8 mouse cellular contexts compared by ENCODE assay signal in genomic region chr7:28824941-28825685, GRCm38 (mm10). TPM values are rescaled to one million over a fixed set of nuclear protein-coding genes. Genes with fewer than 3 reads are reported as not detected.
DNase-seq lines count a peak whose midpoint lies in the region; ATAC-seq lines count a peak whose summit lies in the region.

Gene Ech1 (plus strand): TSS chr7:28825217.

- peak; percentile 94 for DNase-seq in ES-CJ7 (ENCODE audit: low read depth, low spot score)
- peak; percentile 85 for DNase-seq in cerebellum, adult 11 months
- DNase-seq in forebrain, embryonic 14.5 days (ENCODE audit: low spot score) = peak; percentile 96
- DNase-seq in heart, postnatal 14 days = peak; percentile 90 to 93
- DNase-seq in layer of hippocampus, adult 11-12 months (ENCODE audit: low spot score) = peak; percentile 91
- DNase-seq in lung, adult 18-20 months = peak; percentile 94
- DNase-seq in testis, postnatal 14 days (ENCODE audit: low spot score) = peak; percentile 91

- H3K27me3 ChIP-seq in forebrain, embryonic 14.5 days (replicated peaks; ENCODE audit: control insufficient read depth, insufficient read depth, low read length) = no peaks in the 10 kb centered on the region
- no peaks in the 10 kb centered on the region for H3K27me3 ChIP-seq in neural tube, embryonic 15.5 days (replicated peaks)

- intact Hi-C loops in heart, postnatal 14 days (cut with DNase I) = no loop called here

- H3K9ac ChIP-seq in forebrain, embryonic 14.5 days (ENCODE audit: low read length) = peak within 1 kb of the TSS; percentile 66
- peak within 1 kb of the TSS; percentile 55 for H3K9ac ChIP-seq in neural tube, embryonic 15.5 days (replicated peaks)

- H3K9me3 ChIP-seq in forebrain, embryonic 14.5 days (replicated peaks; ENCODE audit: control insufficient read depth, low read length) = no peaks in the 10 kb centered on the region
- H3K9me3 ChIP-seq in neural tube, embryonic 15.5 days (replicated peaks) = no peaks in the 10 kb centered on the region

- peak within 1 kb of the TSS; percentile 39 for H3K4me3 ChIP-seq in forebrain, embryonic 14.5 days (ENCODE audit: low read depth, low read length)
- H3K4me3 ChIP-seq in neural tube, embryonic 15.5 days (replicated peaks) = peak within 1 kb of the TSS; percentile 54

- peak within 1 kb of the TSS; percentile 53 for H3K27ac ChIP-seq in forebrain, embryonic 14.5 days (ENCODE audit: low read depth, low read length)
- peak within 1 kb of the TSS; percentile 75 for H3K27ac ChIP-seq in neural tube, embryonic 15.5 days (replicated peaks)

- 3% methylated on average over 33 of the region's 33 CpGs for WGBS in forebrain, embryonic 14.5 days
- WGBS in neural tube, embryonic 15.5 days = 3% methylated on average over 33 of the region's 33 CpGs

- peak within 1 kb of the TSS; percentile 69 for H3K4me2 ChIP-seq in forebrain, embryonic 14.5 days (ENCODE audit: low read length)
- H3K4me2 ChIP-seq in neural tube, embryonic 15.5 days = peak within 1 kb of the TSS; percentile 56

- peaks cover 38% of the 10 kb centered on the region for H3K36me3 ChIP-seq in forebrain, embryonic 14.5 days (ENCODE audit: control insufficient read depth, insufficient read depth, low read length)
- H3K36me3 ChIP-seq in neural tube, embryonic 15.5 days = peaks cover 35% of the 10 kb centered on the region

- H3K4me1 ChIP-seq in forebrain, embryonic 14.5 days (ENCODE audit: control insufficient read depth, insufficient read depth, low read length) = peaks cover 9% of the 10 kb centered on the region
- peaks cover 34% of the 10 kb centered on the region for H3K4me1 ChIP-seq in neural tube, embryonic 15.5 days

- ATAC-seq in forebrain, embryonic 14.5 days = peak; percentile 84
- ATAC-seq in neural tube, embryonic 15.5 days (ENCODE audit: low FRiP score) = peak; percentile 85

RNA-seq across cellular contexts. Expression of gene Ech1, which starts in this region (rescaled TPM):
- 103 and 107 TPM in 2 replicates for polyA plus RNA-seq in forebrain, embryonic 14.5 days (2014; fragmentation: Nextera tagmentation; extraction: Ambion mirVana)
- total RNA-seq in heart, postnatal 14 days (2021) = 1,000 to 10,000 TPM; 1,375 to 1,408 TPM
- polyA plus RNA-seq in neural tube, embryonic 15.5 days (2015; fragmentation: Nextera tagmentation; extraction: Ambion mirVana) = 91.4 and 114 TPM in 2 replicates

Comparison
In these comparisons a context has a peak if more than half of its experiments do, and no peak if none do; other contexts are left out.
1. Peak in every context shown above with its lines: DNase-seq, ATAC-seq, H3K4me3 ChIP-seq and H3K27ac ChIP-seq.